Mouse (Mus musculus) erythroblast, embryonic 14.5 days (primary cell): ENCODE measurements around the gene Ankrd13a.

ENCODE experiments used
- GATA1 ChIP-seq: IDR thresholded peaks from 2 replicates; pipeline ENCODE4 v1.6.1; 2012; ENCODE audit warnings: low read length, inconsistent platforms, mixed read lengths
- TAL1 ChIP-seq: IDR thresholded peaks from 3 replicates; pipeline ENCODE4 v1.6.1; 2012; ENCODE audit warnings: low read length, inconsistent platforms, mixed read lengths

- TF ChIP-seq TAL1 (no peak), GATA1 (no peak)
Observed at GRCm38 (mm10) chr5:114825978-114826691, 51.7 kb downstream of the Ankrd13a start.
